Mouse (Mus musculus): ENCODE measurements around the gene Azin2.

GRCm38 (mm10) chr4:128983656-128984055 lies 21.4 kb upstream of the Azin2 start:
- TF ChIP-seq MYOD1 (IDR thresholded peaks at IDR 0.05; ENCODE audit: control insufficient read depth in 1 of 3, insufficient read length in 2 of 3, low read depth in 2 of 3) = peak in 1 of 3 experiments; percentile 32
- TF ChIP-seq USF1 (IDR thresholded peaks at IDR 0.05; ENCODE audit: low read depth) = no peak
- TF ChIP-seq TCF12 (IDR thresholded peaks at IDR 0.05; ENCODE audit: insufficient read depth, poor library complexity, severe bottlenecking) = no peak
- TF ChIP-seq POLR2A (IDR thresholded peaks at IDR 0.05; ENCODE audit: insufficient read length, low read depth) = no peak
- TF ChIP-seq TCF3 (IDR thresholded peaks at IDR 0.05; ENCODE audit: insufficient read length, low read depth) = no peak
- TF ChIP-seq E2F4 (IDR thresholded peaks at IDR 0.05; ENCODE audit: insufficient read depth) = no peak
- TF ChIP-seq POLR2AphosphoS2 (IDR thresholded peaks at IDR 0.05; ENCODE audit: insufficient read length, low read depth) = no peak
- TF ChIP-seq SRF (IDR thresholded peaks at IDR 0.05; ENCODE audit: control insufficient read depth, insufficient read length, low read depth) = no peak
- TF ChIP-seq REST (IDR thresholded peaks at IDR 0.05; ENCODE audit: insufficient read depth, insufficient read length) = no peak
